Mouse (Mus musculus) brain, embryonic 14.5 days (tissue): ENCODE measurements at regions not wholly inside any gene's neighbourhood (a gene's known extent, or its start where the extent isn't known, plus 50 kb on each side); places are given as distances from the start of the nearest gene placed in this dataset.

Experiments used
- DNase-seq: peaks from one replicate; pipeline ENCODE4 v3.0.0-alpha.2; 2011; ENCODE audit warnings: low read depth
- CTCF ChIP-seq: fragments of 200-500 bp; IDR thresholded peaks from 2 replicates; pipeline ENCODE4 v1.5.1; 2012; ENCODE audit warnings: inconsistent platforms, mild to moderate bottlenecking, moderate library complexity, borderline replicate concordance; ENCODE audit not compliant: insufficient read depth, insufficient read length; ENCODE audit errors: extremely low read depth
- POLR2A ChIP-seq: fragments of 200-500 bp; IDR thresholded peaks from 2 replicates; pipeline ENCODE4 v1.6.1; 2012; ENCODE audit warnings: mild to moderate bottlenecking, inconsistent platforms, borderline replicate concordance; ENCODE audit not compliant: poor library complexity, insufficient read depth, insufficient read length, severe bottlenecking; ENCODE audit errors: extremely low read depth

- DNase-seq, result peak; percentile 29
- no peak for TF ChIP-seq POLR2A
- TF ChIP-seq CTCF, result no peak
These were observed 103.3 kb upstream of the Rapgef5 start for GRCm38 (mm10) chr12:117412779-117413505.

- DNase-seq, result no peak
- no peak for TF ChIP-seq POLR2A
- no peak for TF ChIP-seq CTCF
These were observed 102.3 kb upstream of the Rapgef5 start for GRCm38 (mm10) chr12:117414020-117414419.

DNA sequence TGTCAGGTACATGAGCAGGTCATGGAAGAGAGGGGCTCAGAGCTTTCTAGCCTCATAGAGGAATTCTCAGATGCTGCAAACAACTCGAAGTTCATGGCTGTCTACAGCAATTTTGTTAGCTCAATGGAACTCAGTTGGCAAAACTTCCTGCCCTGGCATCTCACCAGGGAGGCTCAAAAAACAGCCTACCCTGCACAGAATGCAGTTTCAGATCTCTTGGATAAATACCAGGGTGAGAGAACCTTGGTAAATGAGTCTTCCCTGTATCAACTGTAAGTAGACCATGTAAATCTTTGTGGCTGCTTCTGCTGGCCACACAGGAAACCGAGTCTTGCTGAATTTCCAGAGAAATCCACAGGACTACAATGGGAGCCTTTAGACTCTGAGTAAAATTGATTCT is 101.1 kb upstream of the Rapgef5 start:
- DNase-seq, result peak; percentile 42

DNA sequence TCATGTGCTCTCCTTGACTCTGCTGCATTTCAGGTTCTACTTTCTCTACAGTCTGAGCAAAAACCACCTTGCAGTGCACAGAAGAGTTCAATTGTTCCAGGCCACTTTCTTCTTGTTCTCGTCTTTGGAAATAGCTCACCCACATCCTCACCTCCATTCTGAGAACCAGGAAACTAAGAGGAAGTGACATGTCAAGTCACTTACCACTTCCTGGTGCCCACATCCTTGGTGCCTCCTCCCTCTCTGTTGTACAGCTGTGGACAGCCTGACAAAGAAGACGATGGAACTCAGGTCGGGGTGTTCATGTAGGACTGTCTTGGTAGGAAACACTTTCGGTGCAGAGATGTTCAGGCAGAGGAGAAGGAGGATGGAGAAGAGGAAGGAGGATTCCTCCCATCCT is 98.3 kb upstream of the Rapgef5 start:
- DNase-seq, result no peak
- TF ChIP-seq CTCF (no peak), POLR2A (no peak)

More for the DNA sequence above, 101.1 kb upstream of the Rapgef5 start:
- TF ChIP-seq POLR2A, result no peak

DNA sequence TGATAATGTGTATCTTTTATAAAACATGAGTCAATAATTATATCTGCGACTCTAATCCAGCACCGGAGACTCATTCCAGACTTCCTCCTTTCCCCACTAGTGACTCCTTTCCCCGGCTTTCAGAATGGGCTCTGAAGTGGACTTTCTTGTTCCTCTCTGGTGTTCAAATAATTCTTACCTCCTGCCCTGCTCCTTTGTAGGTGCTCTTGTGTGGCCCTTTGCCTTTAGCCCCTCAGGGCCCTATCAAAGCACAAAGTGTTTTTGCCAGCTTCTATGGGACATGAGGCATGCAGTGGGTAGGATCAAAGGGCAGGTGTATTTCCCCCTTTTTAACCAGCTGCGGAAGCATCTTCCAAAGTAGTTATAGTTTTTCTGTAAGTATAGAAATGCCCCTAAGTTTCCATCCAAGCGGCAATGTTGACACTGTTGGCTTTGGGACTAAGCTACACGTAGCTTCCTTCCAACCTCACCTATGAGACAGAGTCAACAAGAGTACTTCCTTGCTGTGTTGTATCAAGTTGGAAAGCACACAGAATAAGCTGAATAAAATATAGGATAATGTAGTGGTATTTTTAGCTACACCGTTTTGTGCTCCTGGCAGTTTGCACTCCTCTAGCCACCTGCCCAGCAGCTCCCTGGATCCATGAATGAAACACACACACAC is 93.8 kb upstream of the Rapgef5 start:
- DNase-seq, result no peak
- TF ChIP-seq POLR2A (no peak), CTCF (no peak)

DNA sequence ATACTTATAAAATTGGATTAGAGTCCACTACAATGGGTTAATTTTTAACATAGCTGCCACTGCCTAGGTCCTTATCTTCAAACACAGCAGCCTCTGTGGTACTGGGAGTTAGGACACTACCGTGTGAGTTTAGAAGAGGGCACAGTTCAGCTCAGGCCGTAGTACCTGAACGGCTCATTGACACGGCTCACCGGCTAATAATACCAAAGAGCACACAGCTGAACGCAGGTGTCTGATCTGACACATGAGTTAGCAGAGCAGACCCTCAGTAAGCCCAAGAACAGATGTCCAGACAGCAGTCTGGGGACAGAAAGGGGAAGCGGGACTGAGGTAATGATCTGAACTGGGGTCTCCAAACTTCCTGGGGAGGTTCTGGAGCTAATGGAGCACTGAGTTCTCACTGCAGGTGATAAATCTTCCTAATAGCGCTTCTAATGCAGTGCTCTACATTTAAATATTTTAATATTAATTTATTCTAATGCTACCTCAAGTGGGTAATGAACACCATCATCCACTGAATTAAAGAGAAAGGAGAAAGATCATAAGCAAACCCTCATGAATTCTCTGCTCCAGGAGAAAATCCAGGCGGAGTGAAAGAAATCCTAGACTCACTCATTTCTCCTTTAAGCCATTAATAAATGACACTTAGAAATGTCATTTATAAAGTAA is 90.8 kb upstream of the Rapgef5 start:
- TF ChIP-seq CTCF (no peak), POLR2A (no peak)
- peak; percentile 51 for DNase-seq

DNA sequence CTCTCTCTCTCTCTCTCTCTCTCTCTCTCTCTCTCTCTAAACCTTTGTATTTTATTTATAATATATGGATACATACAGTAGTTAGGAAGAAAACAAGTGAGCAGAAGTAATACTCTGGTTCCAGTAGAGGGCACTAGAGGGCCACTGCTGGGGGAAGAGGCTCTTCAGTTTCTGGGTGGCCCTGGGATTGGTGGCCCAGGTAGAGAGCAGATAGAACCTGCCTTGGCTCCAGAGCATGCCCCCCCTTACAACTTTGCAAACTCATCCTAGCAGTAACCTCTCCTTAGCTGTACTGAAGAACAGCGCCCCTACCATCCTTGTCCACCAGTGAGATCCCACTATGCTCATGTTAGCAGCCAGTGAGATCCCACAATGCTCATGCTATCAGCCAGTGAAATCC is 88.8 kb upstream of the Rapgef5 start:
- DNase-seq, result peak; percentile 77
- TF ChIP-seq CTCF, result peak; percentile 72
- no peak for TF ChIP-seq POLR2A

- no peak for TF ChIP-seq POLR2A
- TF ChIP-seq CTCF, result no peak
- DNase-seq, result peak; percentile 44
These were observed 85.4 kb upstream of the Rapgef5 start for GRCm38 (mm10) chr12:117430886-117431285.

DNA sequence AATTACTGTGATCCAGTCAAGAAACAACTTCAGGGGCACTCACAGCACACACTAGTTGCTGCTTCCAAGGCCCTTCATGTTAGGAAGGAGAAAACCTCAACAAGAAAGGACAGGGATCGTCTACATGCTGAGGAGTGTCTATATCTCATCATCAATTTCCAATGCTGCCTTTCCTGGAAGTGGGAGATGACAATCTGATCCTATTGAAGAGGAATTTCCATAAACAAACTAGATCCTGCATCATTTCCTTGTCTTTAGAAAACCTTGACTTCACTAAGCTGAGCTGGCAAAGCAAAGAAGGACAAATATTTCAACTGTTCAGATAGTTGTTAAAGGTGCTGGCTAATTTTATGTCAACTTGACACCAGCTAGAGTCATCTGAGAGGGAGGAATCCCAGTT is 83.5 kb upstream of the Rapgef5 start:
- no peak for DNase-seq
- TF ChIP-seq CTCF, result no peak
- no peak for TF ChIP-seq POLR2A

- no peak for DNase-seq
- TF ChIP-seq POLR2A (no peak), CTCF (no peak)
These were observed 79.3 kb upstream of the Rapgef5 start for GRCm38 (mm10) chr12:117437011-117437410.

- TF ChIP-seq POLR2A (no peak), CTCF (no peak)
- DNase-seq, result no peak
These were observed 77.2 kb upstream of the Rapgef5 start for GRCm38 (mm10) chr12:117439015-117439605.

- DNase-seq, result no peak
- TF ChIP-seq POLR2A, result no peak
- no peak for TF ChIP-seq CTCF
These were observed 71.9 kb upstream of the Rapgef5 start for GRCm38 (mm10) chr12:117444247-117444989.
